Mouse (Mus musculus): ENCODE measurements at regions not wholly inside any gene's neighbourhood (a gene's known extent, or its start where the extent isn't known, plus 50 kb on each side); places are given as distances from the start of the nearest gene placed in this dataset.
A peak's percentile ranks its signal among the peaks of the same experiment; 100 is the strongest.
"Not testable (repeated sequence)": the region's sequence is repeated elsewhere in the genome, so short reads cannot be mapped to it uniquely, and the experiment has no call there.

DNA sequence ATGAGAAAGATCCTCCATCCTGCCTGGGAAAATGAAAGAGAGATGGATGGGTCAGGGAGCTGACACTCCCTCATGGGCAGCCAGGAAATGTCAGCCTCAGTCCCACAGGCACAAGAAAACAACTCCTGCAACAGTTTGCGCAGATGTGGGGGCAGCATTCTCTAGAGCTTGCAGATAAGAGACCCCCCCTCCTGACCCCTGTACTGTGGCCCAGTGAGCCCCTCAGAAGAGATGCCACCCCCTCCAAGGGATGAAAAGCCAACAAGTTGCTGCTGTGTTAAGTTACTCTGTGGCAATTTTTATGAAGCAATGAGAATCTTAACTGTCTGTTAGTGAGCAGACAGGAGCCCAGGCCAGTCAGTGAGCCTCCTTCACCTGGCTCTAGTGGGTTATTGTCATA lies 406.5 kb downstream of the 1190002N15Rik start:
- DNase-seq (ENCODE audit: low spot score): no peak
- Histone ChIP-seq H3K4me1 (no peaks in the 10 kb centered on the region), H3K36me3 (no peaks in the 10 kb centered on the region), H3K27ac (replicated peaks) (no peak overlapping the region), H3K4me3 (no peak overlapping the region), H3K9me3 (replicated peaks) (no peaks in the 10 kb centered on the region), H3K27me3 (ENCODE audit: low read depth, poor library complexity, severe bottlenecking) (no peaks in the 10 kb centered on the region)
- WGBS: 89% methylated on average over 1 of the region's 1 CpGs

DNA sequence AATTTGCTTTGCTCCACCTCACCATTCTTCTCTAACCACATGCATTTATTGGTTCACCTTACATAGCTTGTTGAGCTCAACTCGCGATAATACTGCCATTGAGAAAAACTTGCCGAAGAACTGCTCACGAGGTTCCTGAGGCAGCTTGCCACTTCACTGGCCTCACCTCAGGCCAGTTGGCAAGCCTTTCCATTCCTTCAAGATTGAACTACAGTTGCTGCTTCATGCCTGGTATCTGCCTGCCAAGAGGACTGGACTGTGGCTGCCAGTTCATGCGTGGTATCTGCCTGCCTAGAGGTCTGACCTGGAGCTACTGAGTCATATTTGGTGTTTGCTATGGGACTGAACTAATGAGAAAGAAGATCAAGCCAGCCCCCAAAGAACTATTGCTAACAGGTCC lies 420.9 kb downstream of the 1190002N15Rik start:
- no peak overlapping the region for H3K27ac ChIP-seq (replicated peaks)
- H3K9me3 ChIP-seq (replicated peaks): no peaks in the 10 kb centered on the region
- no peak overlapping the region for H3K4me3 ChIP-seq
- H3K36me3 ChIP-seq: no peaks in the 10 kb centered on the region
- WGBS: 94% methylated on average over 5 of the region's 5 CpGs
- no peak for DNase-seq (ENCODE audit: low spot score)
- H3K27me3 ChIP-seq (ENCODE audit: low read depth, poor library complexity, severe bottlenecking): no peaks in the 10 kb centered on the region
- H3K4me1 ChIP-seq: no peaks in the 10 kb centered on the region

DNA sequence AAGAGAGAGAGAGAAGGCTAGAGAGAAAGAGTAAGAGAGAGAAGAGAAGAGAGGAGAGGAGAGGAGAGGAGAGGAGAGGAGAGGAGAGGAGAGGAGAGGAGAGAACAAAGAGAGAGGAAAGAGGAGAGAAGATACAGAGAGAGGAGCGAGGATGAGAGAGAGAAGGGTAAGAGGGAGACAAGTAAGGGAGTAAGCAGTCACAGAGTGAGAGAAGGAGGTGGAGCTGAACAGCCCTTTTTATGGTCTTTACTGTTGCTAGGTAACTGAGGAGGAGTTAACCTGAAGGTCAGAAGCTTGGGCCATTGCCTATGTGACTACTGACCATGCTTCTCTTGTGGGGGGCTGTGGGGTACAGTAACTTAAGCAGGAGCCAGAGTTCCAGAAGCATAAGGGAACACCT lies 430.2 kb downstream of the 1190002N15Rik start:
- WGBS: 86% methylated on average over 1 of the region's 1 CpGs
- H3K27me3 ChIP-seq (ENCODE audit: low read depth, poor library complexity, severe bottlenecking): not testable (repeated sequence)

DNA sequence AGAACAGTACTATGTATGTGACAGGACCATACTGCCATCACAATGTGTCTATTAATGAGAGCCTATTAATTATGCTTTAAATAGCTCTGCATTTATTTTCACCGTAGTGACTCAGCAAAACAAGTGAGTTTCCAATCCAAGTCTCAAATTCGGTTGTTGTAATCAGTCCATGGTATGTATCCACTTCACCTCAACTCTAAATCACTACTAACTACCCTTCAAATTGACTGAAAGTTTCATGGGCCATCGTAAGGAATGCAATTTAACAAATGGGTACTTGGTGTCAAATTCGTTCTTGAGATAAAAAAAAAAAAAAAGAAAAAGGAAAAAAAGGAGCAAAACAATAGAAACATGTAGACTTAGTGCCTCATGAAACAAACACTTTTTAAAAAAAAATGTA lies 433.2 kb downstream of the 1190002N15Rik start:
- Histone ChIP-seq H3K27me3 (ENCODE audit: low read depth, poor library complexity, severe bottlenecking) (no peaks in the 10 kb centered on the region), H3K4me3 (no peak overlapping the region), H3K4me1 (no peaks in the 10 kb centered on the region), H3K9me3 (replicated peaks) (no peaks in the 10 kb centered on the region), H3K36me3 (no peaks in the 10 kb centered on the region), H3K27ac (replicated peaks) (no peak overlapping the region)
- no peak for DNase-seq (ENCODE audit: low spot score)
- WGBS: 89% methylated on average over 4 of the region's 4 CpGs

More for the DNA sequence above, 430.2 kb downstream of the 1190002N15Rik start:
- H3K27ac ChIP-seq (replicated peaks); H3K4me1 ChIP-seq; DNase-seq (ENCODE audit: low spot score); H3K4me3 ChIP-seq; H3K36me3 ChIP-seq; H3K9me3 ChIP-seq (replicated peaks): not testable (repeated sequence)

DNA sequence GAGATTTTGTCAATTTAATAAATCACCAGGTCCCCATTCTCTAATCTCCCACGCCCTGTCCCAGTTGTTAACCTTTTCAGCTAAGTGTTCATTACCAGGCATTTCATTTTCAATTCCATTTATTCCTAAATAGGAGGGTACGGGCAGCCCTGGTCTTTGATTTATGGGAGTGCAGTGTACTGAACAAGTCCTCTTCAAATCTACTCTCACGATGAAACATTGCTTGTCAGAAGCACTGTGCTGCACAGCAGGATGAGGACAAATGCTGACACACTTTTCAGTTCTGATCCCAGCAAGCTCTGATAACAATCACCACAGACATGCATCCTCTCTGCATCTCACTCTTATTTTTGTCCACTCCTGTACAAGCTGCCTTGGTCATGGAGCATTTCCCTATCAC lies 435.9 kb downstream of the 1190002N15Rik start:
- Histone ChIP-seq H3K4me3 (no peak overlapping the region), H3K4me1 (no peaks in the 10 kb centered on the region), H3K27me3 (ENCODE audit: low read depth, poor library complexity, severe bottlenecking) (no peaks in the 10 kb centered on the region), H3K36me3 (no peaks in the 10 kb centered on the region), H3K9me3 (replicated peaks) (no peaks in the 10 kb centered on the region), H3K27ac (replicated peaks) (no peak overlapping the region)
- no peak for DNase-seq (ENCODE audit: low spot score)
- 86% methylated on average over 3 of the region's 3 CpGs for WGBS

DNA sequence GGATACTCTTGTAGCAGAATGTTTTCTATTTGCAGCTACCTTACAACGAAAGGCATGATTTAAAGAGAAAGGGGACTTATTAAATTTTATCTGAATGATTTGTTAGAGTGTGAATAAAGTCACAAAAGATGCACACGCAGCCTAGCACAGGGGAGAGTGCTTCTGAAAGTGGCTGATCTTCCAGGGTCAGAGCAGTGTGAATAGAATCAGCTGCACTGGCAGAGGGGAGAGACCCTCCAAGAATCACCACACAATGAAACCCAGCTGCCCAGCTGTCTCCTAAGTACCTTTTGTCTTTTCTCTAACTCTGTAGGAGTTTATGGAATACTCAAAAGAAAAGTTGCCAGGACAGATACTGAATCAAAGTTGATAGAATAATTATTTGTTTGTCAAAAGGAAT lies 443.1 kb downstream of the 1190002N15Rik start:
- H3K9me3 ChIP-seq (replicated peaks): no peaks in the 10 kb centered on the region
- DNase-seq (ENCODE audit: low spot score): no peak
- H3K4me3 ChIP-seq: no peak overlapping the region
- no peak overlapping the region; the same call in 1 of the 2 replicates for H3K27ac ChIP-seq (replicated peaks)
- whole genome bisulfite sequencing: 40% methylated on average over 2 of the region's 2 CpGs
- H3K36me3 ChIP-seq: no peaks in the 10 kb centered on the region
- H3K4me1 ChIP-seq: peaks cover 20% of the 10 kb centered on the region
- no peaks in the 10 kb centered on the region for H3K27me3 ChIP-seq (ENCODE audit: low read depth, poor library complexity, severe bottlenecking)

DNA sequence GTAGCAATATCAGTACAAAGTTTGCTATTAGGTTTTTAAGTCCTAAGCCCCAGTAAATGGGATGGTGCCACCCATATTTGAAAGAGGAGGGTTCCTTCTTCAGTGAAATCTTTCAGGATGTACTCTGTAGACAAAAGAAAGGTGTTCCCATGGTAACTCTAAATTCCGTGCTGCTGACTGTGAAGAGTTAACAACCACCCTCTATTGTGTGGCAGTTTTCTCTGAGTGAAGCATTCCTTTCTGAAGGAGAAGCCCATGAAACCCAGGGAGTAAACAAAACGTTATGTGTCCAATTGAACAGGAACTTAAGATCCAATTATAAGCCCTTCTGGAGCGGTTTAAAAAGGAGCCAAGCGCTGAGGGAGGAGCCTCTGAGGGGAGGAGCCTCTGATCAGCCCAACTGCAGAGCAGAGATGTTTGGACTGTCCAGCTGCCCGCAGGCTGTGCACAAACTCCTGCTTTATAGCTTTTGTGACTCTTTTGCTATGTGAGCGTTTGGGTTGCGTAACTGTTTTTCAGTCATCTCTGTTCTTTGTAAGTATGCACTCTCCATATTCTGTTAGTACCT lies 446.1 kb downstream of the 1190002N15Rik start:
- Histone ChIP-seq H3K4me3 (no peak overlapping the region), H3K36me3 (no peaks in the 10 kb centered on the region), H3K9me3 (replicated peaks) (no peaks in the 10 kb centered on the region), H3K4me1 (peaks cover 20% of the 10 kb centered on the region), H3K27ac (replicated peaks) (peak overlapping the region; percentile 46; the same call in 1 of the 2 replicates), H3K27me3 (ENCODE audit: low read depth, poor library complexity, severe bottlenecking) (no peaks in the 10 kb centered on the region)
- WGBS: 50% methylated on average over 7 of the region's 7 CpGs
- no peak for DNase-seq (ENCODE audit: low spot score)

DNA sequence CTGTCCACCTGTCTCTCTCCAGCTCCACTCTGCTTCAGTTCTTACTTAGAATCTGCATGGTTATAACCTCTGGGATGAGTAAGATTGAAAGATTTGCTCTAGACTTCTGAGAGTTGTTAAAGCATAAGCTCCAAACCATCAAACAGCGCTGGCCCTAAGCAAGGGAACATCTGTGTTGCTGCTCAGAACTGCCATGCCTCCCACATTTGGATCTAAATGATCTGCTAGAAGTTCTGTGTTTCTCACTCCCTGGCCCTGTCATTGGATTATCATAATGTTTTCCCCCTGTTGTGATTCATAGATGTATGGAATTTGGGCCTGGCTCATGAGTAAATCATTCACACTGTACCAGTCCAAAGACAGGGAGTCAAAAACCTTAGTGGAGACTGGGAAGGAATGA lies 448.1 kb downstream of the 1190002N15Rik start:
- Histone ChIP-seq H3K27me3 (ENCODE audit: low read depth, poor library complexity, severe bottlenecking) (no peaks in the 10 kb centered on the region), H3K4me1 (peaks cover 15% of the 10 kb centered on the region), H3K4me3 (no peak overlapping the region), H3K36me3 (no peaks in the 10 kb centered on the region), H3K27ac (replicated peaks) (no peak overlapping the region), H3K9me3 (replicated peaks) (no peaks in the 10 kb centered on the region)
- DNase-seq (ENCODE audit: low spot score): no peak
- WGBS: 95% methylated on average over 1 of the region's 1 CpGs

DNA sequence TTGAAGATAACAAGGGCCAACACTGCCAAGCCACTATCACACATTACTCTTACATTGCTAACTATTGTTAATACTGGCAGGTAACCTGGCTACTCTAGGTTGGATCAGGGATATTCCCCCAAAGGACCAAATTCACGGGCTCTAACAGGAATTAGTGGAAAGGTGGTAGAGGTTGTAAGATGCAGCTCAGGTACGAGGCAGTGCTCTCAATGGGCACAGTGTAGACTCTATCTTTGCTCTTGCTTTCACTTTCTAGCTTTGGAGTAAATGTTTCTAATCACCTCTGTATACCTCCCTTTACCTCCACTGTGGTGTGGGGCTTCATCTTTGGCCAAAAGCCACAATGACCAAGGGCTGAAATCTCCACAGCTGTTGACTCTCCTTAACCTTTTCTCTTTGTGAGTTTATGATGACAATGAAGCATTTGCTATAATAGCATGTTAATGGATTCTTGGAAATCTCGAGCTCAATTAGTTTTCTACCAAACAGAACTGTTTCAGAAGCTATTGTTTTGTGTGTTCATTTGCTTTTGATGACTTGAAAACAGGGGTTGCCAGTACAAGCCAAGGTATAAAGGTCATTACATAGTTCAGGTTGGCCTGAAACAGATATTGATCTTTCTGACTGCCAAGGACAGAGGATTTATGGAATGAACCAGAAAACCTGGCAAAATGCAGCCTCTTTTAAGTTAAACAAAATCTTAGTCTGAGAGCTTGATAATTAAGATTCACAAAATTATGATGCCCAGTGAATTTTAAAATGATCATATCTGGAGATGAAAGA lies 454.1 kb downstream of the 1190002N15Rik start:
- no peak for DNase-seq (ENCODE audit: low spot score)
- Histone ChIP-seq H3K36me3 (no peaks in the 10 kb centered on the region), H3K27ac (replicated peaks) (no peak overlapping the region), H3K9me3 (replicated peaks) (no peaks in the 10 kb centered on the region), H3K4me1 (no peaks in the 10 kb centered on the region), H3K4me3 (no peak overlapping the region), H3K27me3 (ENCODE audit: low read depth, poor library complexity, severe bottlenecking) (no peaks in the 10 kb centered on the region)
- 85% methylated on average over 3 of the region's 3 CpGs for whole genome bisulfite sequencing

DNA sequence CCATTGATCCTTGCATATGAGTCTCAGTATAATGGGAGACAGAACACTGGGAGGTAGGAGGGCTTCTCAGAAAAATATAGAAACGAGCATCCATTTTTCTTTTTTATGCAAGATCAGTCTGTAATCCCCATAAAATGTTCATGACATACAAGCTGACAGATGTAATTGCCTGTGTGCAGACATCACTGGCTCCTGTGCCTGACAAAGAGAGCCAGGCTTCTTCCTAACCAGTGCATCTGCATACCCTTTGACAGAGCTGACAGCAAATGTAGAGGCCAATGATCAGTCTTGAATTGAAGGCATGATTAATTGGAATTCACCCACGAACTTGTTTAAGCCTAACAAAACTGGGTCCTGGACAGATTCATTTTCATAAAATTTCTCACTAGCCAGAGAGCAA lies 463.0 kb downstream of the 1190002N15Rik start:
- WGBS: 78% methylated on average over 2 of the region's 2 CpGs
- no peak overlapping the region for H3K4me3 ChIP-seq
- no peaks in the 10 kb centered on the region for H3K4me1 ChIP-seq
- H3K36me3 ChIP-seq: no peaks in the 10 kb centered on the region
- no peaks in the 10 kb centered on the region for H3K27me3 ChIP-seq (ENCODE audit: low read depth, poor library complexity, severe bottlenecking)
- no peak overlapping the region for H3K27ac ChIP-seq (replicated peaks)
- no peak for DNase-seq (ENCODE audit: low spot score)
- H3K9me3 ChIP-seq (replicated peaks): no peaks in the 10 kb centered on the region

DNA sequence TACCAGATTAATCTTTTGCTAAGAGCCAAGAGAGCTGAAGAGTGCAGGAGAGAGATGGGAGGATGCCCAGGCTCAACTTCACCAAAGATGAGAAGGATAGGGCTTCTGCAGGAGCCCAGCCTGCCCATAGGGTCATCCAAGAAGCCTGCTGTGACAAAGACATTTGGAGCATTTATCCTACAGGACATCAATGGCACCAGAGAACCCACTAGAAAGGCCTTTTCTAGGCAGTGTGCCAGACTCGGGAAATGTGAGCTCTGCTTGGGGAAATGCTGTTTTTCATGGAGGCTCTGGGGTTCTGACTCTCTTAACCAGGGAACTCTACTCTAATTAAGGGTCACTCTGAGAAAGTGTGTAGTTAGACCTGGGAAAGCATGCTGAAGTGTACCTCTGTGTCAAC lies 470.8 kb downstream of the 1190002N15Rik start:
- Histone ChIP-seq H3K36me3 (no peaks in the 10 kb centered on the region), H3K27me3 (ENCODE audit: low read depth, poor library complexity, severe bottlenecking) (no peaks in the 10 kb centered on the region), H3K9me3 (replicated peaks) (no peaks in the 10 kb centered on the region), H3K27ac (replicated peaks) (no peak overlapping the region), H3K4me1 (no peaks in the 10 kb centered on the region), H3K4me3 (no peak overlapping the region)
- 55% methylated on average over 1 of the region's 1 CpGs for WGBS
- DNase-seq (ENCODE audit: low spot score): no peak

DNA sequence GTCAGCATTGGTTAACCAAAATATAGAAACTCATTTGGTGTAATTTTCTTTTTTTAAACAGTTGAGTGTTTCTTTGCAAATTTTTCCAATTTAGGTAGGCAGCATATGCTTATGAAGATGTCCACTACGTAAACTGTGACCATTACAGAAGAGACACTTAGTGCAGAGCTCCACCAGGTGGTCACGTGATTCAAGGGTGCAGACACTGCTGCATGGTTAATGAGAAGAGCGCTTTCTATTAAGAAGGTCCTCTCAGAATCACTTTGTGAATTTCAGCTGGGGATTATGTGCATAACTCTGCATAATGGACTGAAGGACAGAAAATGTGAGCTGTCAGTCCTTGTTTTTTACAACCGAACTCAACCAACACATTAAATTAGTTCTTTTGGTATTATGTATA lies 484.7 kb downstream of the 1190002N15Rik start:
- Histone ChIP-seq H3K36me3 (no peaks in the 10 kb centered on the region), H3K27me3 (ENCODE audit: low read depth, poor library complexity, severe bottlenecking) (no peaks in the 10 kb centered on the region), H3K4me3 (no peak overlapping the region), H3K4me1 (no peaks in the 10 kb centered on the region), H3K9me3 (replicated peaks) (no peaks in the 10 kb centered on the region), H3K27ac (replicated peaks) (no peak overlapping the region)
- WGBS: 81% methylated on average over 4 of the region's 4 CpGs
- no peak for DNase-seq (ENCODE audit: low spot score)

DNA sequence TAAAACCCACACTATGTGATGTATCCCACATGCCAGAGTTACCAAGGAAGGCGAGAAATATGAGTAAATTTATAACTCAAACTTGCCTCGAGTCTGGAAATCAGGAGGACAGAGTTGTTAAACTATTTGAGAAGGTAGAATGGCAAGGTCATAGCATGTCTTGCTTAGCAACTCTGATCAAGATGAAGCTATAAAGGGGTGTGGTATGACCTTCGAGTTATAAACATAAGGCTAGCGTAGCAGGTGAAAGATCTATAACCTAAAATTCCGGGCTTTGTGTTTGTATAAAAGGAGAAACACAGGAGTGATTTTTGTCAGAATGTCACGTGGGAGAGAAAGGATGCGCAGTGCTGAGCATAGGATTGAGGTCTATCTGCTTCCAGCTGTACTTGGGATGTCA lies 490.0 kb downstream of the 1190002N15Rik start:
- no peaks in the 10 kb centered on the region for H3K4me1 ChIP-seq
- H3K27ac ChIP-seq (replicated peaks): no peak overlapping the region
- H3K27me3 ChIP-seq (ENCODE audit: low read depth, poor library complexity, severe bottlenecking): no peaks in the 10 kb centered on the region
- no peak for DNase-seq (ENCODE audit: low spot score)
- H3K36me3 ChIP-seq: no peaks in the 10 kb centered on the region
- H3K9me3 ChIP-seq (replicated peaks): no peaks in the 10 kb centered on the region; the same call in 1 of the 2 replicates
- no peak overlapping the region for H3K4me3 ChIP-seq
- 91% methylated on average over 7 of the region's 7 CpGs for WGBS
